Mouse (Mus musculus) CD8-positive naive resting alpha-beta T cell, adult 2 months (primary cell): ENCODE data around the gene Oit3.
"Not testable (repeated sequence)": the region's sequence is repeated elsewhere in the genome, so short reads cannot be mapped to it uniquely, and the experiment has no call there.

Source experiments
- DNase-seq, 2 experiments: peaks; one replicate each; pipeline ENCODE4 v3.0.0; 2022; ENCODE audit warnings: low read depth in 2 of 2, low spot score in 2 of 2

Gene Oit3

DNA sequence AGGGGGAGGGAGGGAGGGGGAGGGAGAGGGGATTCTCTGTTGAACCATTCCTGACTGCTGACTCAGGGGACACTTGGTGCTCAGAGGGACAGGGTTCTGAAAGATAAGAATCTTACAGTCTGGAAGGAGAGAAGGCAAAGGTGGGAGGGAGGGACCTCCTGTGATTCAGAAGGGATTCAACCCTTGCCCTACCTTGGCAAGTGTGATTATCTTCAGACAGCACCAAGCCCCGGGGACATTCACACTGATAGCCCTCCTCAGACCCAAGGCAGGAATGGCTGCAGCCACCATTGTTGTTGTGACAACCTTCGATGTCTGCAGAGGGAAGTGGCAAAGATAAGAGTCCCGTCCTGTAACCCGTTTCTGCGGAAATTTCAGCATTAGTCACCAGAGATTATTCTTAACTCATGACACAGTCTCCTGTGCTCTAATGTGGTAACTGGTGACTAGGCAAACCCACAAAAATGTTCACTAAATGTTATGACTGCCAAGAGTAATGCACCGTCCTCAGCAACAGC, 10.8 kb downstream of the Oit3 start:
- DNase-seq = peak in 1 of 2 experiments; percentile 2

DNA sequence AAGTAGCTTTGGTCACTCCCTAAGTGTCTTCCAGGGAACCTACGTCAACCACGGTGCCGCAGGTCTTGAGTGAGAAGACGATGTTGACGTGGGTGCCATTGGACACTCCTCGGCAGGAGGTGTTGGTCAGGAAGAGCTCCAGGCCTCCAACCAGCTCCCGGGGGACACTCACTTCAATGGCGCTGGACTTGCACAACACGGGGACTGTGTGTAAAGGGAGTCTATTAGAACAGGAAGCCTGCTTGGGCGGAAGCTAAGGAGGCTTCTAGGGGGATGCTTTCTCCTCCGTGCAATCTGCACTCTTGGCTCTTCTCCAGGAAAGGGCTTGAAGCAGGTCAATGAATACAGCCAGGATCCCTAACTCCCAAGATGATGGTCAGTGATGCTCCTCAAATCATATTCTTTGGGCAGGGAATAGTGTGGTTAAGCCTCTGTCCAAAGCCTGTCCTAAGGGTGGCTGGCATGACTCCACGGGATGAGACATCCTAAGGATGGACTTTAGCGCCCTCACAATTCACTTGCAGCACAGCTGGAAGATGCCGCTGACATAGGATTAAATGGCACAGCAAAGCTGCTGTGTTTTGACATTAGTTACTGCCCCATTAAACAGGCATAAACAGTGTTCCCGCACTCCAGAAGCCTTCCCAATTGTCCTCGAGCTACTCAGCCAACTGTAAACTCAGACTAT, 12.0 kb downstream of the Oit3 start:
- no peak for DNase-seq

DNA sequence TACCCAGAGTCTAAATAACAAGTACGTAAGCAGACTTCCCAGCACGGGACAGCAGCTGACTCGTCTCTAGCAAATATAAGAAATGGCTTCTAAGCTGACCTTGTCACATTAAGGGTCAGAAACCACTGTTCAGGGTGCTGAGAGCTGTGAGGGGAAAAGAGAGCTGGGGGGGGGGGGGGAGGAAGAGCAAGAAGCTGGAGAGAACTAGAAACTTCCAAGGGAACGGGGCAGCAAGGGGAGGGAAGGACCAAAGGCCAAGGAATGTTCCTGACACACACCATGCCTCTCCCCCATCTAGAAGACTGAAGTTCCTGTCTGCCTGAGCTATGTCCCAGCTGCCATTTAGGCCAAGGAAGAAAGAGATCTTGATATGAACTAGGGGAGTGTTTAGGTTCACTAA, 15.2 kb downstream of the Oit3 start:
- no peak for DNase-seq

DNA sequence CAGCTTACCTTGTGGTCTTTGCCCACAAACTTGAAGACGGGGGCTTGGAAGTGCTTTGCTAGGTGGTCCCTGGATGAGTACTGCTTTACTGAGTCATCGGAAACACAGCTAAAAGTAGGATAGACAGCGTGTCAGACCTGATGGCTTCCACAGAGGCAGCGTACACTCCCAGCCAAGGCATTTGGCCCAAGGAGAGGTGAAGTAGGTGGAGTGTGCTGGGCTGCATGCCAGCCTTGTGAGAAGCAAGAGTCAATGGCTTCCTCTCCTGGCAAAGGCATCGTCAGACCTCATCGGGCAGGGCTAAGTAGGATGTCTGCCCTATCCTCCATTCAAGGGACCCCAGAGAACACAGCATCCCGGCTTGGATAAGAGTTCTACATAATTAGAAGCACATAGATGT, 16.2 kb downstream of the Oit3 start:
- DNase-seq = no peak

DNA sequence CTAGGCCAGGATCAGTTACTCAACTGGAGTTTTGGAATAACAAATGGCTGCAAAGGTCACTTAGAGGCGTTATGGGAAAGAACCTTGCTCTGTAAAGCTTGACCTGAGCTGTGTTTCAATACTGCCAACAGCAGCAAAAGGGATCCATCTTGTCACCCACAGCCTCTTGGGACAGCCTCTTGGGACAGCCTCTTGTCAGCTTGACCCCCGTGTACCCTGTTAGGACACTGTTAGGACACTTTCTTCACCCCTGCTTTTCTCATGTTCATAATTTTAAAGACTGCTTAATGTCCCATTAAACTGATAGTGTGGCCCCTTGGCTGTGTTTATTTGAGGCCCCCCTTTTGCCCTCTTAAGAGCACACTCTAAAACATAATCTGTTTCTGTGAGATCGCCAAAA, 17.1 kb downstream of the Oit3 start:
- DNase-seq = no peak

DNA sequence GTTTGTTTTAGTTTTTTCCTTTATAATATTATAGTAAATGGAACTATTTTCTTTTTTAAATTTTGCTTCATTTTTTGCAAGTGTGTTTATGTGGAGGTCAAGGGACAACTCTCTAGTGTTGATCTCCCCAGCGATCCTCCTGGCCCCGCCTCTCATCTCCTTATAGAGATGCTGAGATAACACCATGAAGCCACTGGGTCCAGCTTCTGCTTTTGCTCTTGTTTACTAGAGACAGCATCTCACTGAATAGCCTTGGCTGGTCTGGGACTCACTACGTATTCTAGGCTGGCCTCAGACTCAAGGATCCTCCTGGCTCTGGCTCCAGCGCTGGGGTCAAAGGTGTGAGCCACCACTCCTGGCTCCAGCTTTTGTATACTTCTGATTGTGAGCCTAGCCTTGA, 22.1 kb downstream of the Oit3 start:
- DNase-seq = no peak

DNA sequence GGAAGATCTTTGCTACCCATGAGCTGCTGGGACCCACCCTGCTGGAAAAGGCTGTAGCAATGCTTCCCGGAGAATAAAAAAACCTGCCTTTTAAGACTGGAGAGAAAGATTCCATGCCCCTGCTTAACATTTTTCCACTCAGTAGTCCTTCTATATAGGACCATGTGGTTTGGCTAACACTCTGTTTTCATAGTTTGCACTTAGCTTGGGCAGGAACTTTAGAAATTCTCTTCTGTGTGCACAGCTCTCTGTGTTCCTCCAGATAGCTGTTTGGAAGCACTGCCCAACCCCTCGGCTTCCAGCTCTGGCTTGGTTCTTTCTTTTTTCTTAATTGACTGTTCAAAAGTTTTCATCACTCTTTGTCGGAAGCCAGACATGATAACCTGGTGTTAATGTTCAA, 25.0 kb downstream of the Oit3 start:
- no peak for DNase-seq

DNA sequence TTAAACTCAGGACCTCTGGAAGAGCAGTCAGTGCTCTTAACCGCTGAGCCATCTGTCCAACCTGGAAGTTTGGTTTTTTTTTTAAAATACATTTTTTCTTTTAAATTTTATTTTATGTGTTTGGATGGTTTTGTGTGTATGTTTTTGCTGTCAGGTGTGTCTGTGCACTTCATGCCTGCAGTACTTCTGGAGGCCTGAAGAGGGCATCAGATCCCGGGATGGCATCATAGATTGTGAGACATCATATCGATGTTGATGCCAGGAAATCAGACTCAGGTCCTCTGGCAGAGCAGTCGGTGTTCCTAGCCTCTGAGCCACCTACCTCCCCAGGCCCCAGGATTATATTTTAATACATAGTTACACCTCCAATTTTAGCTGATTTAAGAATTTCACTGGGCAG, 27.9 kb downstream of the Oit3 start:
- DNase-seq = no peak

DNA sequence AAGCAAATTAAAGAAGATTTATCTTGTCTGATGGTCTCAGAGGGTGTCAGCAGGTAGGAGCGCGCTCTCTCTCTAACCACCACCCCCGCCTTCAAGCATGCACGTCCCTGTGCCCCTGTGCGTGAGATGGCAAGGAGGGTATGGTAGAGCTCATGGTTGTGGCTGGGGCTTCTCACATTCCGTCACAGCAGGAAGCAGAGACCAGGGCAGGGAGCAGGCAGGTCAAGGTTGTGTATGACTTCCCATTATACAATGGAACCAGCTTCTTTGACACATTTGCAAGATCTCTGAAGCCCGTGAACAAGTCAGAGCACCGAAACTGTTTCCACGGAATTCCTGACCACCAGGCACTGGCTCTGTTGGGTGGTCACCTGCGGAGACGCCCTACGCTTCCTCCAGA, 31.3 kb downstream of the Oit3 start:
- DNase-seq = no peak

DNA sequence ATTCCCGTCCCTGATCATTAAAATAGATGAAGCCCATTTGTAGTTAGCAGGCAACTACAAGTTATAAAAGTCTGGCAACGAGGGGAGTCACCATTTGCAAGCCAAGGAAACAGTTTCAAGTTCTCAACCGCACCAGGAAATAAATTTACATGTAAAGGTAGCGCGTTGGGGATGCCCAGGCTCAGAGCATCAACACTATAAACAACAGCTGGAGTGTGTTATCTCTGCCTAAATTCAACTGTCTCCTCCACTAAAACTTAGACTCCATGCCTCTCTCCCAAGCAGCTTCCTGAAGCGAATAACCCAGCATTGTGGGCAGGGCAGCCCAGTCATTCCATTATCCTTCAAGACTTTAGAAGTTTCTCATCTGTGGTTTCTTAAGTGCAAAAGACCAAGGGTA, 33.1 kb downstream of the Oit3 start:
- no peak for DNase-seq

DNA sequence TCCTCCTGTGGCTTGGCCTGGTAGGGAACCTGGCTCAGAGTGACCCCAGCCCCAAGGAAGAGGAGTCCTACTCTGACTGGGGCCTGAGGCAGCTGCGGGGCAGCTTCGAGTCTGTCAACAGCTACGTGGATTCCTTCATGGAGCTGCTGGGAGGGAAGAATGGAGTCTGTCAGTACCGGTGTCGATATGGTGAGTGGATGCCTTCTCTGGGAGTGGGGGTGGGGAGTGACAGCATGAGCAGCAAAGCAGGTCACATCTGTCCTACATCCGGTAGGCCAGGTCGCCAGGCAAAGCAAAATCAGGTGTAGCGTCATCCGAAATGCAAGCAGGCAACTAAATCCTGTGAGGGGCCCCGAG, 37.8 kb downstream of the Oit3 start:
- no peak for DNase-seq

DNA sequence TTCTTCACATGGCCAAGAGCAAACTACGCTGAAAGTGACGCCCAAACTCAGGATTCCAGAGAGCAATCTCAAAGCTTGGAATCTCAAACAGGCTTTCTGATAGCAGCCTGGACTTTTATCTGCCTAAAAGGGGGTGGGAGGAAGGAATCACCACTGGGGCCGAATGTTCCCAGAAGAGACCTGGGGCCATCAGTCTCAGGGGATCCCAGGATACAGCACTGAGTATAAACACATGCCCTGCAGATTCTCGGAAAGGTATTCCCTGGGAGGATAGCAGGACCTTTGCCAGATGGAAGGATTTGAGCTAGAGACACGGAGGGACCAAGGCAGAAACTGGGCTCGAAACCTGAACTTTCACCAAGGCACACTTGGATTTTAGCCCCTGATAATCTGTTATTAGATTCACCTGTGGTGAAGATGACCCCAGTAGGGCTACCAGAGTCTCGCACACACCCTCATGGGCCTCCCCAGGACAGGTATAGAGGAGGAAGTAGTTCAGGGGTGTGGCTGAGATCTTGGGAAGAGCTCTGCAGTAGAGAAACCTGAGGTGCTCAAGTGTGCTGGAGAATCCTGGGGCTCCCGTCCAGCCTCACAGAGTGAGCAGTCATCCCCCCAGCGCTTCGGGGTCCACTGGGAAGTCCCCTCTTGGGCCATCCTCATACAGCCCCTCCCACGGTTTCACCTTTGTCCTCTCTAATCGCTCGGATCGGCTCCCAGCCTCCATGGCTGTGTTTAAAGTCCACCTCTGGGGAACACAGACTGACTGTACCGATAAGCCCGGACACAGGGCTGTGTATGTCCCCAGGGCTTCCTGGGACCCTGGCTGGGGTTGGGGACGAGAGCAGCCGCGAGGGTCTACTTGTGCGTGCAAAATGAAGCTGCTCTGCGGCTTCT, 38.4 kb downstream of the Oit3 start, which contains the start of gene Pla2g12b:
Gene Pla2g12b (plus strand): TSS at position 762 of the 894 bp plus-strand sequence.
- no peak for DNase-seq

DNA sequence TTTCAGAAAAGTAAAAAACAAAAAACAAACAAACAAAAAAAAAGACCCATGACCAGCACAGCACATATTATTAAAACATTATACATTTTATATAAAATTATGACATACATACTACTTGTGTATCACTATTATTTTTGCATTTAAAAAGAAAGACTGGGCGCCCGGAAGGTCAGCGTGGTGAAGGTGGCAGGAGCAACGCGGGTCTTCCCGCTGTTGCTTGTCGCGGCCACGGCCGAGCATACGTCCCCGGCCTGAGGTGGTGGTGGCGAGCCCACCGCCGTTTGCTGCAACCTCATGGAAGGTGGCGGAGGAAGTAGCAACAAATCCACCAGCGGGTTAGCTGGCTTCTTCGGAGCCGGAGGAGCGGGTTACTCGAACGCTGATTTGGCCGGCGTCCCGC, 46.1 kb downstream of the Oit3 start, which contains the start of gene Gm10273:
Gene Gm10273 (plus strand): TSS at position 172 of the 400 bp plus-strand sequence.
- not testable (repeated sequence) for DNase-seq

DNA sequence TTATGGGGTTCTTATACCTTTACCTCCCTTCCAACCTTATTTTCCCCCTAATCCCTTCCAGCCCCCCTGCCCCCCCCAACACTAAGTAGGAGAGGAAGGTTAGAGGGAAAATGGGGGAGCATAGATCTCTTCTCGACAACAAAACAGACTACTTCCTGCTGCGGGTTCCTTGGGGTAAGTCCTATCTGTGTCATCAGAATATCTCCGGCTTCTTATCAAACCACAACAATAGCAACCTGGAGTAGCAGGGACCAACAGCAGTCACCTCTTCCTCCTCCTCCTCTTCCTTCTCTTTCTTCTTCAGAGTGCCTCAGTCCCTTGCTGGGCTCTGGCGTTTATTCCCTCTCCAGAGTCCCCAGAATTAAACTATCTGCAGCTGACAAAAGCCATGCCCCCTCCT, 49.7 kb downstream of the Oit3 start:
- DNase-seq = peak in 1 of 2 experiments; percentile 3

DNA sequence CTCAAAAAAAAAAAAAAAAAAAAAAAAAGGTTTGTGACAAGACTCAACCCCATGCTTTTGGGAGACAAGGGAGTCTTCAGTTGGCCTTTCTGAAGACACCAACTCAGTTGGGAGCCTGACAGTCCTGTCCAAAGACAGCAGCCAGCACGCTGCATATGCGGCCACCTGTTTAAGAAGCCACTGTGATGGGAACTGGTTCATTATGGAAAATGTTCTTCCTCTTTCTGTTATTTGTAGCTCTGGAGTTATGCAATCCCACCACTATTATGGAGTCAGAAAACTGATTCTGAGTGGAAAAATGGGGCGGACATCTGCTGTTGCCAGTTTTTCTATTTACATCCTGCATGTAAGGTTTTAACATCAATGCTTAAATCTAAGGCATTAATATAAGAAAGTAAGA, 51.9 kb downstream of the Oit3 start:
- DNase-seq = no peak

DNA sequence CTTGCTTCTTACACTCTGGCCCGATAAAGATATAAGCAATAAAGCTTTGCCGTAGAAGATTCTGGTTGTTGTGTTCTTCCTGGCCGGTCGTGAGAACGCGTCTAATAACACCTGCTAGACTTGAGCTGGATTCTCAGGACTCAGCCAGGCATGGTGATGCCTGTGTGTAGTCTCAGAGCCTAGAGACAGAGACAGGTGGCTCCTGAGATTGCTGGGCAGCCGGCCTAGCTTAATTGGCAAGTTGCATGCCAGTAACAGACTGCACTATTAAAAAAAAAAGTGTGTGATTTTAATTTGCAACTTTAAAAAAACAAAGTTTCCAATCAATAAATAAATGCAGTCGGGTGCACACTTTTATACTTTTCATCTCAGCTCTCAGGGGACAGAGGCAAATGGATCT, 54.6 kb downstream of the Oit3 start:
- no peak for DNase-seq

DNA sequence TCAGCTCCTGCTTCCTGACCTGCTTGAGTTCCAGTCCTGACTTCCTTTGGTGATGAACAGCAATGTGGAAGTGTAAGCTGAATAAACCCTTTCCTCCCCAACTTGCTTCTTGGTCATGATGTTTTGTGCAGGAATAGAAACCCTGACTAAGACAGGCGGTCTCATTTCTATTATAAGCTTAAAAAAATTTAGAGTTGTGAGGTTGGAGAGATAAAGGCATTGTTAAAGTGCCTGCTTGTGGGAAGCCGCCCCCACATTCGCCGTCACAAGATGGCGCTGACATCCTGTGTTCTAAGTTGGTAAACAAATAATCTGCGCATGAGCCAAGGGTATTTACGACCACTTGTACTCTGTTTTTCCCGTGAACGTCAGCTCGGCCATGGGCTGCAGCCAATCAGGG, 60.0 kb downstream of the Oit3 start:
- not testable (repeated sequence) for DNase-seq

DNA sequence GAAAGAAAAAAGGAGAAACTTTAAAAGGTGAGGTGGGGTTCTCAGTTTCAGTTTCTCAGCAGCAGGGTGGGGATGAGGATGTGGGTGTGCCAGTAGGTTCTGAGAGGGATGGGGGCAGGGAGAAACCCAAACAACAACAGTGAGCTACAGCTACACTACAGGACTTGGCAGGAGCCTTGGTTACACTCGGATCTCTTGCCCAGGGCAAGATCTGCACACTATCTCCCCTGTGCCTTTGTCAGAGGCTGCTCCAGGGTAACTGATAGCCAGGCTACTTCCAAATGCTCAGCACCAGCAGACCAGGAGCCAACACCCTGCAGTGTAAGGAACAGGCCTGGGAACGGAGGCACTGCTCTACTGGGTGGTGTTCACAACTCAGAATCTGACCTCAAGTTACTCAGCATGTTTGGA, 61.2 kb downstream of the Oit3 start:
- DNase-seq = no peak

DNA sequence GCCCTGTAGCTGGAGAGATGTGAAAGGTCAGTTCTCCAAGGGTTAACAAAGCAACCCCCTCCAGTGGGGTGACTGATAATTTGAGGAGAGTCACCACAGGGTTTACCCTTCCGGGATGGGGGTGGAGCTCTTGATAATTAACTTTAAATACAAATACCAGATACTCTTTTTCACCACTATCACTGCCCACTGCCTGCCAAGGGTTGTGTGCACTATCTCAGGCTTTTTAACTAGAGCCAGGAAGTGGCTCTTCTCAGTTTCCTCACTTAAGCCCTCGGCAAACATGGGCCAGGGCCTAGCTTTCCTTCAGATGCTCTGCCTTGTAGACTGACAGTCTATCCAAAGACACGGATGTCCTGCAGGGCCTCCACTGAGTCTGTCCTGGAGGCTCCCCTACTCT, 61.7 kb downstream of the Oit3 start:
- no peak for DNase-seq

DNA sequence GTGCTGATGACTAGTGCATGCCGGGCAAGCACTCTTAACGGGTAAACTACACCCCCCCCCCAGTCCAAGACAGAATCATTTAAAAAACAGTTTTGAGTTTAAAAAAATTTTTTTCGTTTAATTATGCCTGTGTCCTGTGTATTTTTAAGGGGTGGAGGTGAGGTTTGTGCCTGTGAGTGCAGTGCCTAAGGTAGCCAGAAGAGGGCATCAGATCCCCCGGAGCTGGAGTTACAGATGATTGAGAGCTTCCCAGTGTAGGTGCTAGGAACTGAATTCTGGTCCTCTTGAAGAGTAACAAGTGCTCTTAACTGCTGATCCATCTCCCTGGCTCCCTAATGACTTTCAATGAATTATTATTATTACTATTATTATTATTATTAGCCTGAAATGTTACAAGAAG, 62.9 kb downstream of the Oit3 start:
- no peak for DNase-seq

DNA sequence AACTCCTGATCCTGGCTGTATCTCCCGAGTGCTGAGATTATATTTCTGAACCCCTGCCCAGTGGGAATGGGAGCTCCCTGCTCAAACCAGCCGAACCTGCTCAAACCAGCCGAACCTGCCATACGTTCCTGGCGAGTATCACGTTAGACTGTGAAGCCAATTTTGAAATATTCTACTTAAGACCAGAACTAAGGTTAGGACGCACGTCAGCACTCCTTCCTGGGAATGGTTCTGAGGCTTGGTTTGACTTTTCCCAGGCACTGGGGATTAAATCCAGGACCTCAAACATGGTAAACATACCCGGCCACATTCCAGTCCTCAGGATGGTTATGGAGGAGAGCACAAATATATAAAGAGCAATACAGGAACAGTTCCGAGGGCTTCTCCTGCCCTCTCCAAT, 63.7 kb downstream of the Oit3 start:
- DNase-seq = no peak
